32 mouse cellular contexts compared by ENCODE assay signal in the genomic region with DNA sequence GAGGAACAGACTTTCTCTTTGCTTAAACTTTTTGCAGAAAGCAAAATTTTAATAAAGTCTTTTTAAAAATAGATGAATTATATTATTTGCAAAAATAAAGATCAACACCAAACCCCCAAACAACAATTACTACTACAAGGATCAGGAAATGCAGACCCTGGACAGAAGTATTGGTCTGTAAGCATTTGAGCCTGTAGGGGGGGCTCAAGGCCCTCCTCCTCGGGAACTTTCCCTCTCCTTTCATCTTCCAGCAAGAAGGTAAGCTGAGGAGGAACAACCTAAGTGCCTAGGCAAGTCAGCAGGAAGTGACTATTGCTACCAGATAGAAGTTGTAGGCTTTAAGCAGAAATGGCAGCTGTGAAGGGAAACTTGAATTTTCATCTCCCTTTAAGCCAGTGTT.
DNase-seq lines count a peak whose midpoint lies in the region; ATAC-seq and TF ChIP-seq lines count a peak whose summit lies in the region.
"Had no signal": no experiment of that assay in that cellular context is flagged by ENCODE, and none has a peak within 500 bp of the region (broad histone marks: within the 10 kb centered on the region; RNA-seq: fewer than 3 reads in every experiment).

No protein-coding gene starts in this region.

- no peaks in the 10 kb centered on the region for H3K9me3 ChIP-seq in hindbrain, embryonic 11.5 days (ENCODE audit: control insufficient read depth, low read length)
- H3K9me3 ChIP-seq in hindbrain, embryonic 16.5 days (ENCODE audit: control insufficient read depth, low read length): no peaks in the 10 kb centered on the region
- H3K9me3 ChIP-seq in E14TG2a.4 (ENCODE audit: low read length): no peaks in the 10 kb centered on the region
- H3K9me3 ChIP-seq in embryonic facial prominence, embryonic 11.5 days (replicated peaks; ENCODE audit: control insufficient read depth, low read length): no peaks in the 10 kb centered on the region
- H3K9me3 ChIP-seq: embryonic facial prominence, embryonic 15.5 days; forebrain, embryonic 13.5 days; G1E; limb, embryonic 12.5 days; lung, embryonic 15.5 days; neural tube, embryonic 12.5 days; stomach, embryonic 15.5 days had no signal

- no peak overlapping the region for H3K9ac ChIP-seq in hindbrain, embryonic 11.5 days (ENCODE audit: low read depth, low read length)
- H3K9ac ChIP-seq in hindbrain, embryonic 16.5 days (ENCODE audit: low read depth, low read length): no peak overlapping the region
- no peak overlapping the region for H3K9ac ChIP-seq in embryonic facial prominence, embryonic 11.5 days (replicated peaks; ENCODE audit: low read length)
- H3K9ac ChIP-seq: embryonic facial prominence, embryonic 15.5 days; forebrain, embryonic 13.5 days; hindbrain, embryonic 14.5 days; limb, embryonic 12.5 days; lung, embryonic 15.5 days; neural tube, embryonic 12.5 days; stomach, embryonic 15.5 days had no signal

- H3K36me3 ChIP-seq in hindbrain, embryonic 11.5 days (ENCODE audit: control insufficient read depth, insufficient read depth, low read length): no peaks in the 10 kb centered on the region
- no peaks in the 10 kb centered on the region for H3K36me3 ChIP-seq in hindbrain, embryonic 16.5 days (ENCODE audit: control insufficient read depth, insufficient read depth, low read length)
- H3K36me3 ChIP-seq in E14TG2a.4 (ENCODE audit: insufficient read depth, low read length): no peaks in the 10 kb centered on the region
- no peaks in the 10 kb centered on the region for H3K36me3 ChIP-seq in embryonic facial prominence, embryonic 11.5 days (replicated peaks; ENCODE audit: control insufficient read depth, insufficient read depth, low read depth, low read length)
- H3K36me3 ChIP-seq: embryonic facial prominence, embryonic 15.5 days; G1E; limb, embryonic 12.5 days; lung, embryonic 15.5 days; neural tube, embryonic 12.5 days; stomach, embryonic 15.5 days had no signal

- no peak for ATAC-seq in hindbrain, embryonic 11.5 days (ENCODE audit: low FRiP score)
- no peak for ATAC-seq in hindbrain, embryonic 16.5 days
- no peak for ATAC-seq in embryonic facial prominence, embryonic 11.5 days (replicated peaks; ENCODE audit: insufficient number of reproducible peaks, low FRiP score, low TSS enrichment, low read depth)
- ATAC-seq: CD4-positive, CD25-positive, alpha-beta regulatory T cell, adult 4 months; forebrain, embryonic 13.5 days; inflammation-experienced regulatory T-cells, adult 6 months; midbrain, embryonic 16.5 days had no signal

- no peaks in the 10 kb centered on the region for H3K4me1 ChIP-seq in hindbrain, embryonic 11.5 days (replicated peaks; ENCODE audit: control insufficient read depth, insufficient read depth, low read length)
- no peaks in the 10 kb centered on the region for H3K4me1 ChIP-seq in hindbrain, embryonic 16.5 days (ENCODE audit: control insufficient read depth, insufficient read depth, low read depth, low read length)
- H3K4me1 ChIP-seq in E14TG2a.4 (replicated peaks; ENCODE audit: low read depth, low read length): no peaks in the 10 kb centered on the region
- no peaks in the 10 kb centered on the region for H3K4me1 ChIP-seq in embryonic facial prominence, embryonic 11.5 days (ENCODE audit: control insufficient read depth, insufficient read depth, low read length)
- H3K4me1 ChIP-seq: embryonic facial prominence, embryonic 15.5 days; forebrain, embryonic 13.5 days; limb, embryonic 12.5 days; lung, embryonic 15.5 days; neural tube, embryonic 12.5 days; stomach, embryonic 15.5 days had no signal

- H3K4me3 ChIP-seq in hindbrain, embryonic 11.5 days (ENCODE audit: low read depth, low read length): no peak overlapping the region
- H3K4me3 ChIP-seq in hindbrain, embryonic 16.5 days (ENCODE audit: low read length): no peak overlapping the region
- no peak overlapping the region for H3K4me3 ChIP-seq in layer of hippocampus, adult 2 months
- no peak overlapping the region for H3K4me3 ChIP-seq in E14TG2a.4 (replicated peaks; ENCODE audit: low read length)
- no peak overlapping the region for H3K4me3 ChIP-seq in embryonic facial prominence, embryonic 11.5 days (ENCODE audit: low read depth, low read length)
- H3K4me3 ChIP-seq: embryonic facial prominence, embryonic 15.5 days; forebrain, embryonic 13.5 days; limb, embryonic 12.5 days; lung, embryonic 15.5 days; neural tube, embryonic 12.5 days; stomach, embryonic 15.5 days had no signal

- no peak overlapping the region for H3K27ac ChIP-seq in hindbrain, embryonic 11.5 days (ENCODE audit: low read depth, low read length)
- H3K27ac ChIP-seq in hindbrain, embryonic 16.5 days (ENCODE audit: low read depth, low read length): no peak overlapping the region
- no peak overlapping the region for H3K27ac ChIP-seq in layer of hippocampus, adult 2 months
- no peak overlapping the region for H3K27ac ChIP-seq in embryonic facial prominence, embryonic 11.5 days (replicated peaks; ENCODE audit: low read depth, low read length)
- H3K27ac ChIP-seq: embryonic facial prominence, embryonic 15.5 days; forebrain, embryonic 13.5 days; hindbrain, embryonic 14.5 days; limb, embryonic 12.5 days; lung, embryonic 15.5 days; neural tube, embryonic 12.5 days; stomach, embryonic 15.5 days had no signal

- TF ChIP-seq CTCF in layer of hippocampus, adult 2 months (conservative IDR thresholded peaks at IDR 0.05): peak; percentile 39
- peak; percentile 18; the same call in 1 of the 2 replicates for TF ChIP-seq CTCF in E14TG2a.4 (conservative IDR thresholded peaks at IDR 0.05; ENCODE audit: low read length)

- no peak overlapping the region for H3K4me2 ChIP-seq in hindbrain, embryonic 11.5 days (replicated peaks; ENCODE audit: low read depth, low read length)
- no peak overlapping the region for H3K4me2 ChIP-seq in hindbrain, embryonic 16.5 days (ENCODE audit: low read length)
- no peak overlapping the region for H3K4me2 ChIP-seq in embryonic facial prominence, embryonic 11.5 days (ENCODE audit: low read depth, low read length)
- H3K4me2 ChIP-seq: embryonic facial prominence, embryonic 15.5 days; forebrain, embryonic 13.5 days; heart, embryonic 11.5 days; hindbrain, embryonic 14.5 days; limb, embryonic 12.5 days; liver, embryonic 11.5 days; lung, embryonic 15.5 days; midbrain, embryonic 11.5 days; neural tube, embryonic 12.5 days; stomach, embryonic 15.5 days had no signal

- H3K27me3 ChIP-seq in hindbrain, embryonic 11.5 days (ENCODE audit: control insufficient read depth, insufficient read depth, low read length): peaks cover 7% of the 10 kb centered on the region
- H3K27me3 ChIP-seq in hindbrain, embryonic 16.5 days (replicated peaks; ENCODE audit: control insufficient read depth, insufficient read depth, low read length): no peaks in the 10 kb centered on the region; the same call in 1 of the 2 replicates
- H3K27me3 ChIP-seq in E14TG2a.4 (ENCODE audit: insufficient read depth, low read length): no peaks in the 10 kb centered on the region
- no peaks in the 10 kb centered on the region; the same call in 1 of the 2 replicates for H3K27me3 ChIP-seq in embryonic facial prominence, embryonic 11.5 days (ENCODE audit: control insufficient read depth, insufficient read depth, low read length)
- H3K27me3 ChIP-seq: embryonic facial prominence, embryonic 15.5 days; neural tube, embryonic 12.5 days; stomach, embryonic 15.5 days had no signal

- DNase-seq in hindbrain, embryonic 11.5 days (ENCODE audit: low spot score): peak; percentile 1
- DNase-seq in layer of hippocampus, adult 2 months (ENCODE audit: low spot score in 2 of 2): no peak
- no peak for DNase-seq in layer of hippocampus, adult 9-11 months
- DNase-seq in embryonic facial prominence, embryonic 11.5 days (ENCODE audit: low spot score): peak; percentile 0
- DNase-seq in gastrocnemius, postnatal 25 days: no peak
- DNase-seq in spleen, postnatal 10 days (ENCODE audit: low spot score in 2 of 2): no peak
- DNase-seq: adrenal gland, postnatal 14 days; cerebellum, adult 11 months; cerebellum, adult 9-11 months; gastrocnemius, postnatal 14 days; heart, adult 11 months; heart, postnatal 4 days; kidney, adult 2 months; lung, postnatal 36 days; right cerebral cortex, adult 18-20 months; thymus, postnatal 14 days had no signal

- 6% methylated on average over 1 of the region's 1 CpGs for WGBS in hindbrain, embryonic 11.5 days
- 15% methylated on average over 1 of the region's 1 CpGs for WGBS in hindbrain, embryonic 16.5 days
- WGBS in embryonic facial prominence, embryonic 11.5 days: 10% methylated on average over 1 of the region's 1 CpGs

Comparison
In these comparisons a context has a peak if more than half of its experiments do, and no peak if none do; other contexts are left out.
1. DNase-seq: peak in hindbrain, embryonic 11.5 days (single experiment) and embryonic facial prominence, embryonic 11.5 days (single experiment); none in layer of hippocampus, adult 2 months (0 of 2), layer of hippocampus, adult 9-11 months (single experiment), gastrocnemius, postnatal 25 days (single experiment) and spleen, postnatal 10 days (0 of 2).